Mouse (Mus musculus) urinary bladder, adult 18-20 months (tissue): ENCODE data around the gene Nat10.

Experiments used
- DNase-seq, 2 experiments: peaks; one replicate each; pipeline ENCODE4 v3.0.0; 2022; ENCODE audit warnings: low spot score in 2 of 2, mixed read lengths in 2 of 2

Gene Nat10

DNA sequence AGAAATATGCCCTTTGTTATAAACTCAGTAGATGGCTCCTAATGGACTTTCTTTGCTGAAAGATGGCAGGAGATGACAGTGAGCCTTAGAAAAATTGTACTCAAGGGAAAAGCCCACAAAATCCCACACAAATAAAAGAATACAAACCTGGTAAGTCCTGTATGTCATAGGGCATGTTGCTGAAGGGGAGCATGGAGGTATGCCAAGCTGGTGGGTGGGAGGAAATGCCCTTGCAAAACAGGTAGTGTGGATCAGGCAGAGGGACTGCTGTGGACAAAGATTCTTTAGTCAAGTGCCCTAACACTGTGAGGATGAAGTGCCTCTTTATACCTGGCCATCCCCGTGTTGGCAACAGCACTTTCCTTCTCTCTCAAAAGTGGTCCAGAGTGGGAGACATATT lies 68.3 kb downstream of the Nat10 start:
- no peak for DNase-seq

DNA sequence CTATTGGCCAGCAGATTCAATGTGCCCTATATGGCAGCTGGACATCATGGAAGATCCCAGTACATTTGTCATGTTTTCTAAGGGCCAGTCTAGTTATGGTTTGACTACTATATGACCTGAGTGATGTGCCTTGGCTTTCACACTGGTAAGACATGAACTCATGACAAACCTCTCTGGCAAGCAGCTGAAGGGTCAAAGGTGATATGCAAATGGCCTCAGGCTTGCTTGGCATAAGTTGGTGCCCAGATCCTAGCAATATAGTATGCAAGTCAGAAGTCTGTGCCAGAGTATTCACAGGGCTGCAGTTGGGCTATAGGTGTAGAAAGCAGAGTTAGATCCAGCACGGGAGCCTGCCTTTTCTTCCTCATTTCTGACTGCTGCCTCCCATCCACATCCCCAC lies 69.8 kb downstream of the Nat10 start:
- DNase-seq: no peak

DNA sequence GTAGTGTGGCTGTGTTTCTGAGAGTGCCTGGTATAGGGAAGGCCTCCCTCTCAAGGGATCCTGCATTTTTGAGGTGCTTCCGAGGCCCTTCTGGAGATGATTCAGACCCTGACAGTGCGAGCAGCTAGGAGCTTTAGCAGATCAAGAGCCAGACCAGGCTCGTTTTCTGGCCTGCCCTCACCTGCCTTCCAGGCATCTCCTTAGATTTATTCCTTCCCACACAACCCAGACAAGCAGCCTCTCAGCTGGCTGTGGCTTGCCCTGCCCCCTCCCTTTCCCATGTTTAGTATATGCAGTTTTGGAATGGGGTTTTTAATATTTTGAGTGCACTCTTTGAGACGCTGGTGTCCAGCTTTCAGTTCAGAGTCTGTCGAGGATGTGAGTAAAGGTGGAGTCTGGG lies 70.2 kb downstream of the Nat10 start:
- no peak for DNase-seq

DNA sequence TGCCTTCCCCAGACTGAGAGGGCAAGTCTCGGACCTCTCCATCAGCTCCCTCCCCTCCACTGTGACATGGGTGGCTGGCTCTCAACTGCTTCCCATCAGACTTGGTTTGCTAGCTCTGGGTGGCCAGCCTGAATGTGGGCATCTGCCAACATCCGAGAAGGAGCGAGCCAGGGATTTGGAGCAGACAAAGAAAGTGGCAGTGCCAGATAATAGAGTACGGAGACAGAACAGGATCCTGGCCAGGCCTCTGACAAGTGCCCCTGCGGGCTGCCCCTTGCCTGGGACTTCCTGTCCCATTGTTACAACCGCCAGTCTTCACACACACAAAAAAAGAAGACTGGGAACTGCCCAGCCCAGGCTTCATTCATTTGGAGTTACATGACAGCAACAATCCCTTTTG lies 70.6 kb downstream of the Nat10 start:
- DNase-seq: no peak

DNA sequence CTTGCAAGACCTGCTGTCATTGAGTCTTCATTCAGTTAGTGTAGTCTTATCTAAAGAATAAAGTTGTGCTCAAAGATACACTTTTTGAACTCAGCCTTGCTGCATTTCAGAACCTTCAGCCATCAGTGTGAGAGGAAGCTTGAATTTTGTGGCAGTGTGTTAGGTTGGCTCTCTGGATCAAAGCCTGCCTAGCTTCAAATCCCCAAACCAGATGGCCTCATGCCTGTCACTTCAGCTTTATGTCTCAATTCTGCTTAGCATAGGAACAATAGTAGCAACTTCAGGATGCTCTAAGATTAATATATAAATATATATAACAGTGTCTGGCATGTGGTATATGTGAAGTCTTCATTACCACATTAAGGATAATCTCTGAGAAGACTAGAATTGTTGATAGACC lies 73.2 kb downstream of the Nat10 start:
- DNase-seq: no peak

DNA sequence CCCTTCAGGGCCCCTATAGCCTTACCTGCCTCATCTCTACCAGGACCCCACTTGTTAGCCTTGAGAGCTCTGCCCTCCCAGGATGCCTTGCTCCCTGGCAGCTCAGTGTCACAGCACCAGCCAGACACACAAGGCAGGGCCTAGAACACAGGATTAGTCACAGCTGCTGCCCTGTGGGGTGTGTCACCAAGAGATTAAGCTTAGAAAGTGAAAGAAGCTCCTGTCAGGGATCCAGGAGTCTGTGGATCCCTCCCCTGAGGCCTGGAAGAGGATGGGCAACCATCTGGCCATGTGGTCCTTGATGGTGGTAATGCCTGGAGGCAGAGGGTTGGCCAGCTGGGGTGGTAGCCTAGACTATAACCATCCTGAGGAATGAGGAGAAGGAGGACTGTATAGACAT lies 73.9 kb downstream of the Nat10 start:
- no peak for DNase-seq

DNA sequence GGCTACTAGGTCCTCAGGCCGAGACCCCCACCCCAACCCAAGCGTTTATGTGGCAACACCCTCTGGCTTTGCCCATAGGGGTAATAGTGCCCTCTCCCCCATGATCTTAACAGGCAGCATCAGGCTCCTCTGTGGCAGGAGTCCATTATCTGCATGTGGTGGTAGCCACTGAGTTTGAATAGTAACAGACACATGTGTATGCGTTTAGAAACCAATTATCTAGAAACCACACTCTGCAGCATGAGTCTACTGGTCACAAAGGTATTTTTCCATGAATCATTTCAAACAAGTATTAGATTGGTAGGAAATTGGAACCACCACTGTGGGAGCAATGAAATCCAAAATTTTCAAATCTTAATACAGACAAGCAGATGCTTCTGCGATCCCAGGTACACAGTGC lies 75.5 kb downstream of the Nat10 start:
- no peak for DNase-seq

DNA sequence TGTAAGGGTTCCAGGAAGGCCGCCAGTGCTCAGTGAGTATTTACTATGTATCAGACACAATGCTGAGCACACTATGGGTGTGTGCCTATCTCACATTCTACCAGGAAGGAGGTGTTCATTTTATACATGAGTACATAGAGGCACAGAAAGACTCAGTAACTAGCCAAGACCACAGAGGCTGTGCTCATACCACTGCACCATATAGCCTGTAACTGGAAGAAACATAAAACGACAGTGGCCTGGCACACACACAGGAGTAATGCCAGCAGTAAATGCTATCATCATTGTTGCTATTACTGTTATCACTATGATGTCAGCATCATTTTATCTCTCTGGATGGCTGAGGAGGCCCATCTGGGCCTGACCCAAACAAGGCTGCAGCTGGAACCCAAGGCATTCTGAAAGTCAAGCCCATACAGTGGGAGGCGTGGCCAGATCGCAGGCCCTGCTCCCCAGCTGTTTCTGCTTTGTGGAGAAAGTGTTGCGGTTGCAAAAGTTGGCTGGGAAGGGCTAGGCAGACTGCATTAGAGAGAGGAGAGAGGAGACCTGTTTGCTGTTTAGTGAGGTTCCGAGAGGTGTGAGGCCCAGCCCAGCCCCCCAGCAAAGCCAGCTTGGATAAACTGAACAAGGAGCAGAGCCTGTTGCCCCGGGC lies 76.0 kb downstream of the Nat10 start:
- DNase-seq: no peak

DNA sequence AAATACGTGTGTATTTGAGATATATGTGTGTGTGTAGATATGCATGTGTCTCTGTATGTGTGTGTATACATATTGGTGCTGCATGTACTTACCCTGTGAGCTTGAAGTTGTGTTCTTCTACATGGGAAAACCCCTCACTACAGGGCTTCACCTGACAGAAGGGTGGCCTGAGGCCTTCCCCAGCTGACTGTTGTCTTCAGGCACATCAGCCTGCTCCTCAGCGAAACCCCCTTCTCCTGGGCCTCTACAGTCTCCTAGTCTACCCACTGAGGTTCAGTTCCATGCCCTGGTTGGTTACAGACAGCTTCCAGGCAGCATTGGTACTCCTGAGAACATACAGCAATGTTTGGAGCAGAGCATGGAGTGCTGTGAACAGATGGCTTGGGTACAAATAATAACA lies 76.6 kb downstream of the Nat10 start:
- DNase-seq: no peak

DNA sequence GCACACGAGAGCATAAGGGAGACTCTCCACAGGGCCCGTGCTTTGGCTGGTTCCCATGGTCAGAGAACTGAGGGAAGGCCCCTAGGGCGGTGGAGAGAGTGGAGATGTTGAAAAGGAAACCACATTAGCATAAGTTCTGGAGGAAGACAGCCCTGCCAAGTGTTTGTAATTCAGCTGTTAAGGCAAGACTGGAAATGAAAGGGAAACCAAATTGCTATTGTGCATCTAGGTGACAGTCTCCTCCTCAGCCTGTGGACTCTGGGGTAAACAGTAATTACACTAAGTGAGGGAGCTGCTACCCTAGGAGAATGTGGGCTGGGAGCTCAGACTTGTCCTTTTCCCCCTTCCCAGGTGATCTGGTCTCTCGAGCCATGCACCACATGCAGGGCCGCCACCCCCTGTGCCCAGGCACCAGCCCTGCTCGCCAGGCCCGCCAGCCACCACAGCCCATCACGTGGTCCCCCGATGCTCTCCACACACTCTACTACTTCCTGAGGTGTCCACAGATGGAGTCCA lies 78.1 kb downstream of the Nat10 start:
- no peak for DNase-seq

DNA sequence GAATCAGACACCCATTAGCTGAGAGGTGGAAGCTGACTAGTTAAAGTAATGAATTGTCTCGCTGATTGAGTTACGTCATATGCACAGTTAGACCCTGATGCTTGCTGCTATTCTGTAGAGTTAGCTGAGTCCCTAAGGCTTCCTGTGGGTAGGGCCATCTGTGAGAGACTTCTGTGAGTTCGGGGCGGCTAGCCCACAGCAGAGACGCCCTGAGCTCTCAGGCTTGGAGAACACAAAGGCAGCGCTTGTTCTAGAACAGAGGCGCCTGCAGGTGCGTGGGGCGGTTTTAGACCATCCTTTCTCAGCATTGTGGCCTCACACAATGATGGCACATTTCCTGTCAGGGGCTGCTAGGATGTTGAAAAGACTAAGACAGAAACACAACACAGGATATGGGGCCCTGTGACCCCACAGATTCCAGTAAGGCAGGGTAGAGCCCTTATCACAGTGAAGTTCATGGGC lies 78.8 kb downstream of the Nat10 start:
- no peak for DNase-seq

DNA sequence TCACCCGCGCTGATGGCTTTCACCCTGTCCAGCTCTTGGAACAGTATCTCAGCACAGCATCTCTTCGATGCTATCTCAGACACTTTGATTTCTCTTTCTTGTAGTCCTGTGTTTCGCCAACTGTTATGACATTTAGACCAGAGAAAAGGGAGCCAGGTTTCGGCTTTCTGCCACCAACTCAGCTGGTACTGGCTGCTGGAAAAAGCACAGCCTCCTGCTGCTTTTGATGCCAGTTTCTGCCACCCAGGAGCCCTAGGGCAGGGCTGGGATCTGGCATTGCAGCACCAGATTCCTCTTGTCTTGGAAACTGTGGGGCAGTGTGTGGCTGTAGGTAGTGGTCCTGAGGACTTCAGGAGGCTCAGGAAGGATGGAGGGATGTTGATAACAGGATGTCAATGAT lies 79.9 kb downstream of the Nat10 start:
- DNase-seq: no peak

DNA sequence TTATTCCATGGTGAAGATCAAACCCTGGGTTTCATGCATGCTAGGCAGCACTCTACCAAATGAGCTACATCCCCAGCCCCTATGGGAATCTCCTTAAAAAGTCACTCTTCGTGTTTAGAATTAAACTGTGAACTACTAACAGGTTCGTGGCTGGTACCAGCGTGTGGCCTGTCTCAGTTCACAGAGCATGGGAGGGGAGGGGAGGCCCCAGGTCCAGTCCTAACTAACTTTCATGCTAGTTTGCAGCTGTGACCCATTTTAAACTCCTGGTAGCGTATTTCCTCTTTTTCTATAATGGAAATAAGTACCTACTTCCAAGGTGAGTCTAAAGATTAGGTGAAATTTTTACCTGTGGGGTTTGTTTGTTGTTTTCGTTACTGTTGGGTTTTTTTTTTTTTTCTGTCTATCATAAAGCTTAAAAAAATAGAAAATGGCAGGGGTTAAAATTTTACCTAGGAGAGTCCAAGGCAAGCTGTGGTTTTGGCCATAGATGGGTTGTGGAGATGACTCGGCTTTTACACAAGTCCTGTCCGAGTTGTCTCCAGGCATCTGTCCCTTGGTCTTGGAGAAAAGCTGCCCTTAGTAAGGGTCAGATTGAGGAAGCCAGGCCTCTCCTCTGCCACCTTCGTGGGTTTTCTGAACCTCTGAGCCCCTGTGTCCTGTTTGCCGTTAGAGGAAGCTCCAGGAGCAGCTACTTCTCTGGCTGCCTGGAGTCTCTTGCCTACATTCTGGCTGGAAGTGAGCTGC lies 80.5 kb downstream of the Nat10 start:
- no peak for DNase-seq

DNA sequence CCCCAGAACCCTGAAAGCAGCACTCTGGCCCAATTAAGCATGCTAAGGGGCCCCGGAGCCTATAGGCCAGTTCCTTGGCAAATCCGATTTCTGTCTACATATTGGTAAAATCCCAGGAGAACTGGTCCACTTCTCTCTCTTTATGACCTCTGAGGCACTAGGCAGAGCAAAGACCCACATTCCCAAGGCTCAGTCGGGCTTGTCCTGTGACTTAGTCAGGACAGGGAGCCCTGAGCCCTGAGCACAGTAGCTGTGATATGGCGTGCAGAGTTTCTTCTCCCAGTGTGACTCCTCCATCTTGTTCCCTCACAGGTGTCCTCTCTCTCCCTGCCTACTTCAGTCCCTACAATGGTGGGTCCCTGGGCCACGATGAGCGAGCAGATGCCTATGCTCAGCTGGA lies 82.6 kb downstream of the Nat10 start:
- DNase-seq: no peak

DNA sequence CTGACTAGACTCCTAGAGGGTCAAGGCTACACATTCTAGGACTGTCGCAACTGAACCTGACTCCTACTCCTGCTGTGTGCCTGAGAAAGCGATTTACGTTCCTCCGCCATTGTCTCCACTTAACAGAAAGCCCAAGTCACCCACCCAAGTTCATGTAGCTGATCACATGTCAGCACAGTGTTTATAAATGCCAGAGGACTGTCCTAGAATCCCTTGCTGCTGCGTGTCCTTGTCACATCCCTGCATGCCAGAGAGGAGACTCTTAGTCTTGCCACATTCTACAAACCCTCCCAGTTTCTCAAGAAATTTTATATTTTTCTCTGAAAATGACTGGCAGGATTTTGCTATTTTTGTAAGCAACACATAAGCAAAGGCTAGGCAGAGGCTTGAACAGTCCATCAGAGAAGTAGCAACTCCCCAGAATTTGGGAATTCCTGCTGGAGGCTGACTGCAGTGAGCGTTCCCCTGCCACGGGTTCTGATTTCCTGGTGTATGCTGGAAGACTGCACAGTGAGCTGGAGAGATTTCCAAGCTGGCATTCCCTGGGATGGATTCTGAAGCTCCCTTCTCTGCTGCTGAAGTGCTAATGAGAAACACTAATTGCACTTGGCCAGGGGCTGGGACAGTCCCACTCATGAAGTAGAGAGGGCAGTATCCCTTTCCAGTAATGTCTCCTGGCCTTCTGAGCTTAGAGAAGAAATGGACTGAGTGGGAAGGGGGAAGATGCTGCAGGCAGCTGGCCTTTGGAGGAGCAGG lies 83.3 kb downstream of the Nat10 start:
- DNase-seq: no peak

DNA sequence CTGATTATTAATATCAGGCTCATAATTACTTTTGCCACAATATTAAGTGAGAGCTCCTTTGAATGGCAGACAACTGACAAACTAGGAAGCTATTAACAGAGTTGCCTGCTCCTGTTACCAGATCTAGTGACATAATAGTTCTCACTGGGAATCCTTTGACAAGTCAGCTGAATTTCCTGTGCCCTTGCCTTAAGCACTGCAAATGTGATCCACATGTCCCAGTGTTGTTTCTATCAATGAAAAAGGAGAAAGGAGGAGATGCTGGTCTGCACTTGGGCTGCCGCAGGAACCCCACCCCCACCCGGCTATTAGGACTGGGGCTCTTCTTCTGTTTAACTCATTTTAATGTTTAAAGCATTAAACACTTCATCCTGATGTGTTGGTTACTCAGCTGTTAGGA lies 84.3 kb downstream of the Nat10 start:
- no peak for DNase-seq

DNA sequence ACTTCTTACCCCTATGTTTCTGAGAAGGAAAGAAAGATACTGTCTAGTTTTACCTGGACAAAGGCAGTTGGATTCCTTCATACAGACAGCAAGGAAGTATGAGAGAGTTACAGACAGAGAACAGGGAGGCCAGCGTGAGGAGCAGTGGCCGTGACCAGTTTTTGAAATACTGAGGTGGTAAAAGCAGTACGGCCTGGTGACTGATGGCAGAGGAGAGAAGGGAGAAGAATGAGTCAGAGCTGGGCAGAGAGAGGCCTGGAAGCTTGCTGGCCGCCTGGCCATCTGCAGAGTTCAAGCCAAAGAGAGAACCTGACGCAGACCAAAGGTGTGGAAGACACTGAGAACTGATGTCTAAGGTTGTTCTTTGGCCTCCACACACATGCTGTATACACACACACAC lies 85.7 kb downstream of the Nat10 start:
- no peak for DNase-seq

DNA sequence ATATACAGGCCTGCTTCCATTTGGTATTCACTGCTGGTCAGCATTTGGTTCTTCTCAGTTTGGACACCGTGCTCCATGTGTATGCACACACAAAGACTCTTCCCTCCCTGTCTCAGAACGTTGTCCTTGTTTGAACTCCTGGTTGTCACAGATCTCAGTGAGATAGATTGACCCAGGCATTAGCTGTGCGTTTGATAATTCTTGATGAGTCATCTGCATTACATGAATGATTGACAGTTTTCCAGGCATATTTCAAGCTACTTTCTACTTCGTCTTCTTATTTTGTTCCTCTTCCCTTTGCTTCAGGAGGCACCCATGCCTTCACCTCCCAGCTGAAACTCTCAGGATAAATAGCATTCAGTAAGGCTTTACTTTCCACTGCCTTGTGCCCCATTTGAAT lies 87.5 kb downstream of the Nat10 start:
- DNase-seq: no peak

DNA sequence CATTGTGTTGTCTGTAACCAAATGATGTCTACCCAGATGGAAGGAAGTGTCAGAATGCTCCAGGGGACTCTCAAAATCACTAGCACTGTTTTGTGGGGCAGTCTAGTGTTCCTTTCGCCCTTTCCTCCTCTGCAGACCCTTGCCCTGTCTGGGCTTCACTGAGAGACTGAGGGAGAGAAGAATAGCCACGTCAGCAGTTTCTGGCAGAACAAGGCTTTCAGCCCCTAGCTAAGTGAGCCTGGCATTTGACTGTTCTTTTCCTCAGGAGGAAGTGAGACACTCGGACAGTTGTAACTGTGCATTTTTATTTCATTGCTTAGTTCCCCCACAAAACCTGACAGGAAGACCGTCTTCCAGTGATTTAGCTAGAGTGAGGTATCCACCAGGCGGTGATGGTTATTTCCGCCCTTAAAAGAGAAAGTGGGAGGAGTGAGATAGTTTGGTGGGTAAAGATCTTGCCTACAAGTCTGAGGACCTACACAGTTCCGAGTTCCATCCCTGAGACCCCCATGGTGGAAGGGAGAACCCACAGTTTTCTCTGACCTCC lies 88.4 kb downstream of the Nat10 start:
- DNase-seq: no peak
